Mouse (Mus musculus): ENCODE results near the gene BC025920. TPM values are rescaled to one million over a fixed set of nuclear protein-coding genes. Genes with fewer than 3 reads are reported as not detected.
A peak's percentile ranks its signal among the peaks of the same experiment; 100 is the strongest.

Gene BC025920
- polyA plus RNA-seq, 1 experiment from 2014 or later, result 1.8 TPM

DNA sequence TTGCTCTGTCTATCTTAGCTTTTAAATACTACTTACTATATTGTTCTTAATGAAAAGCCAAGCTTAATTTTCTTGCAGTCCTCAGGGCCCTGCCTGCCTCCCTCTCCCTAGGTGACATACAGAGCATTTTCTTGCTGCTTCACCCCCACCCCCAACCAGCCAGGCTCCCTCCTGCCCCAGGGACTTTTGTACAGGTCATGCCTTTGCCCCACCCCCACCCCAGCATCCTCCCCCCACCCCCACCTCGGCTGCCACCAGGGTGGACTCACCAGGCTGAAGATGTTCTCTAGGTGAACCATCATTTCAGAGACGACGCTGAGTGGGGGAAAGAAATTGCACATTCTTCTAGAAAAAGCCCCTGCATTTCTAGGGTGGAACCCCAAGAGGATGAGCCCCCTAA is 7.7 kb upstream of the BC025920 start:
- Histone ChIP-seq H3K36me3 (no peaks in the 10 kb centered on the region), H3K4me2 (no peak overlapping the region), H3K9ac (no peak overlapping the region), H3K4me1 (replicated peaks) (peaks cover 57% of the 10 kb centered on the region), H3K9me3 (no peaks in the 10 kb centered on the region), H3K27ac (no peak overlapping the region), H3K4me3 (no peak overlapping the region), H3K27me3 (peaks cover 72% of the 10 kb centered on the region)
- ATAC-seq (ENCODE audit: low FRiP score), result no peak
- WGBS, result 37% methylated on average over 3 of the region's 3 CpGs

DNA sequence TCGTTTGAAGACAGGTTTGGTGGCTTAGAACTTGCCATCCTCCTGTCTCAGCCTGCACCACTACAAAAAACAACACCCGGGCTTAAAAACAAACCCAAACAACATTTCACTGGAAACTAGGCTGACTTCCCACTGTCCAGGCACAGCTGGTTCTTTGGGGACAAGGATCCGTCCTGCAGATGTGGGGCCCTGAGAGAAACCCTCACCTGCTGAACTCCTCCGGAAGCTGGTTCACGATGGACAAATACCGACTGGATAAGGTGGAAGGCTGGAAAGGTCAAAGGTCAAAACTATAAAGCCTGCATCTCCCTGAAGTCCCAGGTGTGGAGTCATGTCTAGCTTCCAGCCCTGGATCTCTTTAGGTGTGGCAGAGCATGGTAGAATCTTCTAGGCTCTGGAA is 7.2 kb upstream of the BC025920 start:
- Histone ChIP-seq H3K4me2 (no peak overlapping the region), H3K4me3 (no peak overlapping the region), H3K27ac (no peak overlapping the region), H3K9ac (no peak overlapping the region), H3K36me3 (no peaks in the 10 kb centered on the region), H3K27me3 (peaks cover 67% of the 10 kb centered on the region), H3K9me3 (no peaks in the 10 kb centered on the region), H3K4me1 (replicated peaks) (peaks cover 57% of the 10 kb centered on the region)
- ATAC-seq (ENCODE audit: low FRiP score), result no peak
- WGBS, result 59% methylated on average over 6 of the region's 6 CpGs

DNA sequence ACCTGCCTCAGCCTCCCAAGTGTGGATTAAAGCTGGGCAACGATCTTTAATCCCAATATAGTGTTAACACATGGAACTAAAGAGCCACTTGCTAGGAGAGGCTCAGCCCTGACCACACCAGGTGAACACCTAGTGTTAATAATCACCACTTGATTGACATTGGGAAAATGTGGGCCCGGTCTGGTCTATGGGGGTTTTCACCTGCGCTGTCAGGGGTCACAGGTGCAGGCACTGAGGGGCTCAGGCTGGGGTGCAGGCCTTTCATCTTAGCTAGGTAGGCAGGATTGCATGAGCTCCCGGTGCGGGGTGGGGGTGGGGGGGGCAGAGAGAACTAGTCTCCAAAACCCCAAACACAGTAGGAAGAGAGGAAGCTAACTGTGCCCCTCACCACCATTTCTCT is 6.4 kb upstream of the BC025920 start:
- no peak overlapping the region for H3K4me2 ChIP-seq
- ATAC-seq (ENCODE audit: low FRiP score), result no peak
- H3K4me3 ChIP-seq, result no peak overlapping the region
- H3K9ac ChIP-seq, result no peak overlapping the region
- WGBS, result 77% methylated on average over 5 of the region's 5 CpGs
- H3K27ac ChIP-seq, result no peak overlapping the region
- peaks cover 63% of the 10 kb centered on the region for H3K27me3 ChIP-seq
- H3K36me3 ChIP-seq, result no peaks in the 10 kb centered on the region
- H3K4me1 ChIP-seq (replicated peaks), result peaks cover 57% of the 10 kb centered on the region
- H3K9me3 ChIP-seq, result no peaks in the 10 kb centered on the region

DNA sequence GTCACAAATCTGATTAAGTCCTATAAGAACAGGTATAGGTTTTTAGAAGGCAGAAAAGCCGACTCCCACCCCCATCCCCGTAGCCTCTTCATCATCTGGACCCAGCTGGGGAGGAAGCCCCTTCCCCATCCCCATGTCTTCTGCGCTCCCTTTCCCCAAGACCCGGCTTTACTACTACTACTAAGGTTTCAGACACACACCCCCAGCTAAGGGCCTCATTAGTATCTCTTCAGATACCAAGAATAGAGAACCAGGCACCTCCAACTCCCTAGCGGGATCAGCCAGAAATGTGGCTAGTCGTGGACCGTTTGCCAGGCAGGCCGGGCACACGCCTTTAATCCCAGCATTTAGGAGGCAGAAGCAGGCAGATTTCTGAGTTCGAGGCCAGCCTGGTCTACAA is 6.0 kb upstream of the BC025920 start:
- ATAC-seq (ENCODE audit: low FRiP score), result no peak
- no peak overlapping the region for H3K4me2 ChIP-seq
- H3K27me3 ChIP-seq, result peaks cover 58% of the 10 kb centered on the region

DNA sequence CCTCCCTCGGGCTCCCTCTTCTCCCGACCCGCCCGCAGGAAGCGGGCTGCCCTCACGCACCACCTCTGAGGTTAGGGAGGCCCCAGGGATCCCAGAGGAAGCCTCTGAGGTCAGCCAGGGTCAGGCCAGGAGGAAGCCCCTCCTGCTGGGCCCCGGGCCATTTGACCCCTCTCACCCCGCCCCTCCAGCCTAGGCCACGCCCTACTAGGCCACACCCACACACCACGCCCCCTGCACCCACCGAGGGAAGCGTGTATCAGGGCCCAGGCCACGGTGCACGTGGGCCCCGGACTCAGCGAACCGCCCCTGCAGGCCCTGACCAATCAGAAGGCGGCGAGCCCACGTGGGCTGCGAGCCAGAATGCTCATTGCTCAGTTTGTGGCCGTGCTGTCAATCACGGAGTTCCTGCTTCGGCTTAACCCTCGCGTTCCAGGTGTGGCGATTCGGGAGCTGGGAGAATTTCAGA is 5.3 kb upstream of the BC025920 start, which contains the start of gene Tle6:
Gene Tle6 (minus strand): TSS at position 336 of the 466 bp plus-strand sequence.
- peak; percentile 73 for ATAC-seq (ENCODE audit: low FRiP score)
- H3K27me3 ChIP-seq, result peaks cover 51% of the 10 kb centered on the region
- peak within 1 kb of the TSS; percentile 27 for H3K4me3 ChIP-seq
- peaks cover 57% of the 10 kb centered on the region for H3K4me1 ChIP-seq (replicated peaks)
- under 1% methylated on average over 27 of the region's 28 CpGs for WGBS
- H3K36me3 ChIP-seq, result no peaks in the 10 kb centered on the region
- H3K27ac ChIP-seq, result no peak within 1 kb of the TSS
- H3K9ac ChIP-seq, result 0 out of 2 replicates have a peak within 1 kb of the TSS, but pooled peaks have one; percentile 19
- no peaks in the 10 kb centered on the region for H3K9me3 ChIP-seq
- peak within 1 kb of the TSS; percentile 51 for H3K4me2 ChIP-seq

More for the DNA sequence above, 6.0 kb upstream of the BC025920 start:
- Histone ChIP-seq H3K4me3 (no peak overlapping the region), H3K9me3 (no peaks in the 10 kb centered on the region), H3K9ac (no peak overlapping the region), H3K4me1 (replicated peaks) (peaks cover 58% of the 10 kb centered on the region), H3K36me3 (no peaks in the 10 kb centered on the region), H3K27ac (no peak overlapping the region)
- 53% methylated on average over 10 of the region's 10 CpGs for WGBS

DNA sequence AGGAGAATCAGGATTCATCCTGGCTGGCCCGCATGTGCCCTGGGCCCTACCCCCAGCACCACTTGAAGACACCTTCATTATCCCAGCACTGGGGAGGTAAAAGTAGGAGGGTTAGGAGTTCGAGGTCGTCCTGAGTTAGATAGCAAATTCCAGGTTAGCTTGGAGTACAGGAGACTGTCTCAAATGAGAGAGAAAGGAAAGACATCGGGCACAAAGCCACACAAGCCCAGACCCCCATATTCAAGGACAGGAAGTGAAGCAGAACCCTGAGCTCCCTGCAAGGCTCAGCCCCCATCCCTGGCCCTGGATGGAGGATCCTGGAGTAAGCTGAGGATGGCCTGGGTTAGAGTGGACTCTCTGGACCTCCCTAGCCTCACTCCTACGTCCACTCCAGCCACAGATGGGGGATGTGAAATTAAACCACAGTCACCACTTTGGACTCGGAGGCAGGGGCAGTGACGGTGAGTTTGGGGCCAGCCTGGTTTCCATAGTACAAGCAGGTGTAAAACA is 4.6 kb upstream of the BC025920 start:
- Histone ChIP-seq H3K4me2 (peak overlapping the region; percentile 51), H3K9me3 (no peaks in the 10 kb centered on the region), H3K27me3 (peaks cover 46% of the 10 kb centered on the region), H3K27ac (no peak overlapping the region), H3K36me3 (no peaks in the 10 kb centered on the region), H3K9ac (0 out of 2 replicates have a peak overlapping the region, but pooled peaks have one; percentile 19), H3K4me3 (peak overlapping the region; percentile 7; the same call in 1 of the 2 replicates), H3K4me1 (replicated peaks) (peaks cover 51% of the 10 kb centered on the region)
- ATAC-seq (ENCODE audit: low FRiP score), result no peak
- 27% methylated on average over 7 of the region's 7 CpGs for WGBS

DNA sequence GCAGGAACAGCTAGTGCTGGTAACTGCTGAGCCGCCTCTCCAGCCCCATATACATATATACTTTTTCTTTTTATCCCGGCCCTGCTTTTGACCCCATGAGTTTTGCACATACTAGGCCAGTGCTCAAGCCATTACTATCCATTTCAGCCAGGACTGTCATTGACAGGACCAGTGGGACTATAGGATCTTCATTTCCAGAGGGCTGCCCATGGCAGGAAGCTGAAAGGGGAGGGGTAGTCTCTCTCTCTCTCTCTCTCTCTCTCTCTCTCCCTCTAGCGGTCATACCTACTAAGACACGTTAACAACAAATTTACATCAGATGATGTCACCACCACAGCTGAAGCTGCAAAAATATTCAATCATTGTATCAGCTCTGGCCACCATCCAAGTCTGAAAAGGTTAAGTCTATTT is 3.3 kb upstream of the BC025920 start:
- no peak for ATAC-seq (ENCODE audit: low FRiP score)
- Histone ChIP-seq H3K4me1 (replicated peaks) (peaks cover 45% of the 10 kb centered on the region), H3K4me3 (no peak overlapping the region), H3K27me3 (peaks cover 44% of the 10 kb centered on the region), H3K36me3 (no peaks in the 10 kb centered on the region), H3K9ac (0 out of 2 replicates have a peak overlapping the region, but pooled peaks have one; percentile 11), H3K9me3 (no peaks in the 10 kb centered on the region), H3K27ac (peak overlapping the region; percentile 32; the same call in 1 of the 2 replicates), H3K4me2 (no peak overlapping the region)
- 17% methylated on average over 4 of the region's 4 CpGs for whole genome bisulfite sequencing

DNA sequence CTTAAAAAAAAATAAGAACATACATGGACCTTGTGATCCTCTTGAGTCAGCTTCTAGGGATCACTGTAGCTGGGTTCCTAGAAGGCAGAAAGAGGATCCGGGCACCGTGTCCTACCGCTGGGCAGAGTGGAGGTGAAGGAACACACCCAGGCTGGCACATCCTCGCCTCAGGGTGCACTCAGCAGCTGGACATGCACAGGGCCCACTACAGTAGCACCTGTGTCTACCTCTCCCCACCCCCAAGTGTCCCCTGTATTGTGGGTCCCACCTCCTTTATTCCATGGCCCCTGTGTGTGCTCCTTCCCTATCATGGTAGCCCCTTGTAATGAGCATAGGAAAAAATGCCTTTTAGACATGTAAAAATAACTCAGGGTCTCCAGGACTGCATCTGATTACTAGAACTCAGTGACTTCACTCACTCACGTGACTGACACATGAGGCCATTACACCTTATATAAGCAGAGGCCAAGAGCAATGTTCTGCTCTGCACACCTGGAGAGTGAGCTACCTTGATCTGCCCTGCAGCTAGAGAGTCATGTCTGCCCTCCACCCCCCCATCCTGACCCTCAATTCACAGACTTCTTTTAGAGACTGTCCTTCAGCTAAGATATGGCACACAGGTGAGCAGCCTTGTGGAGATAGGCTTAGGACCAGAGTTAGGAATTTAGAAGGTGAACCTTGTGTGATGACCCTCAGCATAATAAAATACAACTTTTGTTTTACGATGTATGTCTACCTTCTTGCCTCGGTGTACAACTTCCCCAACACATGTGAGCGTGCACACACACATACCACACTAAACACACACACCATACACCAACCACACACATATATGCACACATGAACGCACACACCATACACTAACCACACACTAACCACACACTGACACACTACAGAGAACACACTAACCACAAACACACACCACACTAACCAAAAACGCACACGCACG is 1.8 kb upstream of the BC025920 start:
- Histone ChIP-seq H3K4me1 (replicated peaks) (peaks cover 41% of the 10 kb centered on the region), H3K4me3 (no peak overlapping the region), H3K4me2 (peak overlapping the region; percentile 68), H3K9ac (no peak overlapping the region), H3K27me3 (peaks cover 30% of the 10 kb centered on the region), H3K36me3 (peaks cover 5% of the 10 kb centered on the region; the same call in 1 of the 2 replicates), H3K9me3 (no peaks in the 10 kb centered on the region), H3K27ac (no peak overlapping the region)
- peak; percentile 2; the same call in 1 of the 2 replicates for ATAC-seq (ENCODE audit: low FRiP score)
- WGBS, result 81% methylated on average over 12 of the region's 12 CpGs

DNA sequence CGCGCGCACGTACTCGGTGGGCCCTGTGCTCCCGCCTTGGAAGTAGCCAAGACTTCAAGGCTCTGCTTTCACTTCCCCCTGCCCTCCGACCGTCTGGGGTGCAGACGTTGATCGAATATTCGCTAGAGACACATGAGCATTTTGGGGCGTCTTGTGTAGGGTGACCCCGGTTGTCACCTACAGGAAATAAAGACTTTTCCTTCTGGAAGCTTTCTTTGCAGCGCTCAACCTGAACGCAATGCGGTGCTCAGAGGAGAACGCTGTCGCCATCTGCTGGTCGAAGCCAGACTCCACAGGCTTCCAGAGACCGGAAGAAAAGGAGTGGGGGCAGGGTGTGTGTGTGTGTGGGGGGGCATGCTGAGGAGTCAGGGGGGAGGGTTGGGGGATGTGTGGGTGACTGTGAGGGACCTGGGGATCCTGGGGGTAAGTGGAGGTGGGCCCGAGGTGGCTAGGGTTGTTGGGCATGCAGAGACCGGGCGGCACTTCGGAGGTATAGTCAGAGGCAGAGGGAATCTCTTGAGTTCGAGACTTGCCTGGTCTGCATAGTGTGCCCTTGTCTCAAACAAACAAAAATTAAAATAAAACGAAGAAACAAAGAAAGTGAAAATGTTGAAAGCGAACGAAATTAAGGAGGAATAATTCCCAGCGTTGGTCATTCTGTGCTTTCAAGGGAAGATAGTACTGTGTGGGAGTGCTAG is 953 bp upstream of the BC025920 start:
- Histone ChIP-seq H3K27me3 (peaks cover 23% of the 10 kb centered on the region), H3K4me2 (peak overlapping the region; percentile 68), H3K36me3 (peaks cover 12% of the 10 kb centered on the region; the same call in 1 of the 2 replicates), H3K27ac (peak overlapping the region; percentile 94), H3K4me3 (peak overlapping the region; percentile 53), H3K4me1 (replicated peaks) (peaks cover 41% of the 10 kb centered on the region), H3K9ac (peak overlapping the region; percentile 70), H3K9me3 (no peaks in the 10 kb centered on the region)
- peak; percentile 14 for ATAC-seq (ENCODE audit: low FRiP score)
- 20% methylated on average over 29 of the region's 29 CpGs for WGBS

DNA sequence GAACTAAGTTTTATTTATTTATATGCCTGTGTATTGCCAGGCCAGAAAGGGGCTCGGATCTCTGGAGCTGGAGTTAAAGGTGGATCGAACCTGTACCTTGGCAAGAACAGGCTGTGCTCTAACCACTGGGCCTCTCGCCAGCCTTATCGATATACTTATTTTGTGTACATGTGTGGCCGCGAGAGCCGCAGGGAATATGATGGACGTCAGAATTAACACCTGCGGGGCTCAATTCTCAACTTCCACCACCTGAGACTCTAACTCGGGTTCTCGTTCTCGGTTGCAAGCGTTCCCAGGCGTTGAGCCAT is 450 bp upstream of the BC025920 start:
- Histone ChIP-seq H3K27ac (peak overlapping the region; percentile 94), H3K27me3 (peaks cover 20% of the 10 kb centered on the region), H3K9ac (peak overlapping the region; percentile 70), H3K4me1 (replicated peaks) (peaks cover 38% of the 10 kb centered on the region), H3K4me2 (peak overlapping the region; percentile 68), H3K9me3 (no peaks in the 10 kb centered on the region), H3K36me3 (peaks cover 12% of the 10 kb centered on the region; the same call in 1 of the 2 replicates), H3K4me3 (peak overlapping the region; percentile 53)
- peak; percentile 19 for ATAC-seq (ENCODE audit: low FRiP score)
- 4% methylated on average over 14 of the region's 14 CpGs for WGBS

DNA sequence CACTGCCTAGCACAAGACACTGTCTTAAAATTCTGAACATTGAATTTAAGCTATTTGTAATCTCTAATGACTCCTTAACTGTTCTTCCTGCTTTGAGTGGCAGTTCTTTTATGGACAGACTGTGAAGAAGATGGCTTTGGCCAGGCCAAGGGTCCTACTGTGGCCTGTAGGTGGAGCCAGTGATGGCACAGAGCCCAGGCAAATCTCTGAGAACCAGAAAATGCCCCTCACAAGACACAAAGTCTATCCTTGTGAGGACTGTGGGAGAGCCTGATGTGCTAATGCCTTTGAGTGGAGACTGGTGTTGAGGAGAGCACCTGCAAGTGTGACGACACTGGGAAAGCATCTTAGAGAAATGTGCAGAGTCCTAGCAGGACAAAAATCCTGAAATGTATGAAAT is 2.2 kb downstream of the BC025920 start:
- H3K4me3 ChIP-seq, result no peak overlapping the region
- no peak for ATAC-seq (ENCODE audit: low FRiP score)
- no peak overlapping the region for H3K27ac ChIP-seq
- peaks cover 17% of the 10 kb centered on the region for H3K4me1 ChIP-seq (replicated peaks)
- whole genome bisulfite sequencing, result 89% methylated on average over 1 of the region's 1 CpGs
- H3K27me3 ChIP-seq, result peaks cover 10% of the 10 kb centered on the region; the same call in 1 of the 2 replicates
- H3K36me3 ChIP-seq, result peaks cover 12% of the 10 kb centered on the region; the same call in 1 of the 2 replicates
- H3K4me2 ChIP-seq, result no peak overlapping the region
- no peak overlapping the region for H3K9ac ChIP-seq
- no peaks in the 10 kb centered on the region for H3K9me3 ChIP-seq

DNA sequence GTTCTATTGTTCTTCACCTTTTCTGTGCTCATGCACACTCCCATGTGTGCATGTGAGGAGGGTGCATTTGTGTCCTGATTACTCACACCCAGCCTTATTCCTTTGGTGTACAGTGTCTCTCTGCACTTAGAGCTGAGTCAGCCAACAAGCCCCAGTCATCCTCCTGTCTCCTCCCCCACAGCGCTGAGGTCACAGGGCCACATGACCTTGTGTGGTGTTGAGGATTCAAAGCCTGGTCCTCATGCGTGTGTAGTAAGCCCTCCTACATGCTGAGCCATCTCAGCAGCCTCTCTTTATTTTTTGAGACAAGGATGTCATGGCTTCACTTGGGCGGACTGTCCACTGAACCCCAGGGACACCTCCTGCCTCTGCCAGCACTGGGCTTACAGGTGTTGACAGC is 6.7 kb downstream of the BC025920 start:
- Histone ChIP-seq H3K27ac (no peak overlapping the region), H3K27me3 (0 out of 2 replicates have a peak, but pooled peaks cover 7% of the 10 kb centered on the region), H3K4me2 (no peak overlapping the region), H3K9ac (no peak overlapping the region), H3K9me3 (no peaks in the 10 kb centered on the region), H3K4me3 (no peak overlapping the region), H3K4me1 (replicated peaks) (no peaks in the 10 kb centered on the region), H3K36me3 (peaks cover 12% of the 10 kb centered on the region; the same call in 1 of the 2 replicates)
- 70% methylated on average over 3 of the region's 3 CpGs for WGBS
- ATAC-seq (ENCODE audit: low FRiP score), result no peak

Measured in hindbrain, embryonic 13.5 days (tissue).